Mouse (Mus musculus) B cell, adult 2 months (primary cell): ENCODE measurements around the gene Smim6.

Experiments used
- DNase-seq, 2 experiments: peaks; one replicate each; pipeline ENCODE4 v3.0.0; 2022

Smim6 gene

DNA sequence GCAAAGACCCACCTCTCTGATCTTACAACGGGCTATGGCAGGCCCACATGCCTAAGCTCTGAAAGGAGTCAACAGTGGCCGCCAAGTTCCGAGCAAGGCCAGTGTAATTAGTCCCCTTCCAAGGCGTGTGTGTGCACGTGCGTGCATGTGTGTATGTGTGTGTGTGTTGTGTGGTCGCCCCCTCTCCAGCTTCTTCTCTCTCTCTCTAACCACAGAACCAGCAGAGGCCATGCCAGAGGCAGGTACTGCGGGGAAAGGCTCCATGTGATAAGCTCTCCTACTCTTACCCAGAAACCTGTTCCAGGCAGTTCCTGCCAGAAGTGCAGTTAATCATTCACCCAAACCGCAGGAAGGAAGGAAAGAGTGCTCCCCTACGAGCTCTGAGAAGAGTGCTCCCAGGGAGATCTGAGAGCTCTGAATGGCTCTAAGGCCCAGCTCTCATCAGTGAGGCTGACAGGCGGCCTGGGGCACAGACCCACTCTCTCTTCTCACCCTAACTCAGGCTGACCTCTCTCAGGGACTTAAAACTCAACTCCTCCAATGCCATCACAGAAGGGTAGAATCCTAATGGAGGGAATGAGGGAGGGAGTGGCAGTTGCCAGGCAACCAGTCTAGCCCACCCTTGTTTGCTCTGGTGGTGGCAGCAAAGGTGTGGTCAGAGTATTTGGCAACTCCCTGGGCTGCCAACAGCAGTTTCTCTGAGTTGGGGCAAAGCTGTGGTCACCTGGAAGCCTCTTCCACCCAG, at the start of gene Smim6:
Smim6 (plus strand) TSS at position 386 of the 745 bp plus-strand sequence.
- no peak for DNase-seq

DNA sequence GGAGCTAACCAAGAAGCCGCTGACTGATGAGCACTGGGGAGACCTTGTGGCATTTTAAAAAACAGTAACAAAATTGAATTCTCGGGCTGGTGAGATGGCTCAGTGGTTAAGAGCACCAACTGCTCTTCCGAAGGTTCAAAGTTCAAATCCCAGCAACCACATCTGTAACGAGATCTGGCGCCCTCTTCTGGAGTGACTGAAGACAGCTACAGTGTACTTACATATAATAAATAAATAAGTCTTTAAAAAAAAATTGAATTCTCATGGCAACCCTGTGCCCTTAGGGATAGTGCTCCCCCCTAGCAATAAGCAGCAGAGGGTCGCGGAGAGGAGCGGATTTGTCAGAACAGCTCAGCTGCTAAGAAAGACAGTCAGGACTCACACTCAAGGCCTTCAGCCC, 47.9 kb upstream of the Smim6 start:
- no peak for DNase-seq

DNA sequence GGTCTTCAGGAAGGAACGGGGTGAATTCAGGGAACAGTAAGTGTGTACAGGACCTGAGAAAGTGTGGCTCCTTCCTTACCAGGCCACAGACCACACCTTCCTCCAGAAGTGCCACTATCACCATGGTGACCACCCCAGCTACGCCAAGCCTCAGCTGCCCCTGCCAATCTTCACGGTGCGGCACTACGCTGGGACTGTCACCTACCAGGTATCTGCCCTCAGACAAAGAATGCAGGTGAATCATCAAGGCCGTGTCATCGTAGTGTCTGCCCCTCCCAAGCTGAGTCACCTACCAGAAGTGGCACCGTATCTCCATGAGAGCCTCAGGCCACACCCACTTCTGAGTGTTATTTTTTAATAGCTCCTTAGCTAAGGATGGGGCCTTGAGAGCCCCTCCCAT, 42.4 kb upstream of the Smim6 start:
- DNase-seq: no peak

DNA sequence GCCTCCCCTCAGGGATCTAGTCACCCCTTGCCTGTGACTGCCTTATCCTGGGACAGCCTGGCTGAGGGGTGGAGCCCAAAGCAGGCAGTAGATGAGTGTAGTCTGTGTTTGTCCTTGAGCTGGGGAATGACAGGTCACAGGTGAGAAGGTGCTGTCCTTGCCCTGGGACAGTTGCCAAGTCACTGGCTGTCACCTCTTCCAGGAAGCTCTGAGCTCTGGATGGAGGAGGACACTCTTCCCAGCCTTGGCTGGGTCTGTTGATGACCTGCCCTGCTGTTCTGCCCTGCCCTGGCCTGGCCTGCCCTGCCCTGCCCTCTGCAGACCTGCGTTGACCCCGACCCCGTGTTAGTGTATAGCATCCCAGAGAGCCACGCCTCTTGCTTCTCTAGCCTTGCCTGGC, 39.4 kb upstream of the Smim6 start:
- DNase-seq: no peak

DNA sequence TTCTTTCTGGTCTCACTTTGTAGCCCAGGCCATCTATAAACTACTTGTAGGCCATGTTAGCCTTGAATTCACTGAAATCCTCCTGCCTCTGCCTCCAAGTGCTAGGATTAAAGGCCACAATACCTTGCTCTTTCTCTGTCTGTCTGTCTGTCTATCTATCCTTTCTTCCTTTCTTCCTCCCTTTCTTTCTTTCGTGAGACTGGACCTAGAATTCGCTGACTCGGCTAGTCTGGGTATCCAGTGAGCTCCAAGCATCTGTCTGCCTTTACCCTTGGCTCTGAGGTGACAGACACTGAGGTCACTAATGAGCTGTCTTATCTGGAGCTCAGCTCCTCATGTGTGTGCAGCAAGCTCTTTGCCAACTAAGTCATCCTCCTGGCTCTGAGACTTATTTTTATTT, 35.9 kb upstream of the Smim6 start:
- DNase-seq: no peak

DNA sequence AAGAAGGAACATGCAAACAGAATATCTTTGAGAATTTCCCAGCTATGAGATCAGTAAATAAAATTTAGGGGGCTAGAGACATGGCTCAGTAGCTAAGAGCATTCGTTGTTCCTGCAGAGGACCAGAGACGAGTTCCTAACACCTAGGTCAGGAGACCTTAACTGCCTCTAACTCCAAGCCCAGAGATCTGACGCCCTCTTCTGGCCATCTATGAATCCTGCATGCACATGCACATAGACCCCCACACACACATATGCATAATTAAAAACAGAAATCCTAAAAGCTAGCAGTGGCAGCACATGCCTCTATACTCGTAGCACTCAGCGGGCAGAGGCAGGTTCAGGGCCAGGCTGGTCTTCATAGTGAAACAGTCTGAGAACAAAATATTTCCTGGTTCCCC, 35.4 kb upstream of the Smim6 start:
- DNase-seq: no peak

DNA sequence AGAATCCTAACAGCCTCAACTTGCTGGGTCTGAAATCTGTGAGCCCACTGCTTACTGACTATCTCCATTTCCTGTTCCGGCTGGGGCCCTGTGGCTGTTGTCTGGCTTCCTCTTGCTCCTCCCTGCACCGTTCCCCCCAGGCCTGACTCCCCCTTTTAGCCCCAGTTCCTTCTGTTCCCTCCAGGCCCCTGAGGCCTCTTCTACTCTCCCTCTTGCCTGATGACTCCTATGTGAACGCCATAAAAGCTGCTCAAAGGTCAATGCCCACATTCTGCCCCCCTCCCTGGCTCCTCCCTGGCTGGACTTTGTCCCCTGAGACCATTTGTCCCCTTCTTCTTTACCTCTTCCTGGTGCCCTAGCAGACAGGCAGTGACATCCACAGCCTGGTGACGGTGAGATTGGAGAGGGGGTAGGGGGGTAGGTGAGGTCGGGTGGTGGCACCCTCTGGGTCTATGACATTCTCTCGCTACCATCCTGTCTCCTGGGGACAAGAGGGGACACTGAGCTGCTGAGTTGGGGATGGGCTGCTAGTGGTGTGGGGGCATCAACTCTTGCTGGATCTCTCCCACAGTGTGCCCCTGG, 34.6 kb upstream of the Smim6 start:
- DNase-seq: no peak

DNA sequence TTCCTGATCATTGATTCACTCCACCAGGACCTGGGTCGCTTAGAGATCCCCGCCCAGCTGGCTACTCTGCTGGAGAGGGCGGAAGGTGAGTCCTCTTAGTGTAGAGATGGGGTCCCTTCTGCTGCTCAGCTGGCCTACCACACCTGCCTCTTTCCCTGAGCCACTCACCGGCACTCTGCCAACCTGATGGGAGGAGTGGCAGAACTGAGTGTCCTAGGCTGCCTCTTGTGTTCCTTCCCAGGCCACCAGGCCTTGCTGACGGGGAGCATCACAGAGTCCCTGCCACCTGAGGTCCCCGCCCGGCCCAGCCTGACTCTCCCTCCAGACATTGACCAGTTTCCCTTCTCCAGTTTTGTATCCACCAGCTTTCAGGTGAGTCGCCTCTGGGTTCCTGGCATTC, 33.7 kb upstream of the Smim6 start:
- no peak for DNase-seq

DNA sequence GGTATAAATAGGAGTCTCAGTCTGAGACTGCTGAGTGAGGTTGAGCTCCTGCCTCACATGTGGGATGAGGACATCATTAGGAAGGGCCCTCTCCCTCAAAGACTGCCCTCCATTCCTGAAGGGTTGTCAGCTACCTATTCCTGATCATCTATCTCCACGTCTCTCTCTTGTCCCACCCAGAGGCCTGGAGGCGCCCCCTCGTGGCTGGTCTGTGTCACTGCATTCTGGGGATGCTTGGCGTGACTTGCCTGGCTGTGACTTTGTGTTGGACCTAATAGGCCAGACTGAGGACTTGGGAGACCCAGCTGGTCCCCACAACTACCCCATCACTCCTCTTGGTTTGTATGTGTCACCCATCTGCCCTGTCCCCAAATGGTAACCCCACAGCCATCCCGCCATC, 30.8 kb upstream of the Smim6 start:
- peak; percentile 78 to 79 for DNase-seq

DNA sequence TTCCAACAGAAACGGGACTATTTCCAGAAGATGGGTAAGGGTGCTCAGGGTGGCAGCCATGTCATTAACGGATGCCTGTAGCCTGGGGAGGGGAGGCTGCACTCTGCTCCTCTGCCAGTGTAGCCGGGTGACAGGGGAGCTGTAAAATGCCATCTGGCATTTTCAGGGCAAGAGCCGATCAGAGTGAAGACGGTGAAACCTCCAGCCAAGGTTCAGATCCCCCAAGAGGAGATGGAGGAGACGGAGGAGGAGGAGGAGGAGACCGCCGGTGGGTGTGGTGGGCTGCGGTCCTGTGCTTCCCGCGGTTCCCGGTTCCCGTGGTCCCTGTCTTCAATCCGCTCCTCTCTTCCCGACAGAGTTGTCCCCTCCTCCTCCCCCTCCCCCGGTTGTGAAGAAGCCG, 28.6 kb upstream of the Smim6 start:
- no peak for DNase-seq

DNA sequence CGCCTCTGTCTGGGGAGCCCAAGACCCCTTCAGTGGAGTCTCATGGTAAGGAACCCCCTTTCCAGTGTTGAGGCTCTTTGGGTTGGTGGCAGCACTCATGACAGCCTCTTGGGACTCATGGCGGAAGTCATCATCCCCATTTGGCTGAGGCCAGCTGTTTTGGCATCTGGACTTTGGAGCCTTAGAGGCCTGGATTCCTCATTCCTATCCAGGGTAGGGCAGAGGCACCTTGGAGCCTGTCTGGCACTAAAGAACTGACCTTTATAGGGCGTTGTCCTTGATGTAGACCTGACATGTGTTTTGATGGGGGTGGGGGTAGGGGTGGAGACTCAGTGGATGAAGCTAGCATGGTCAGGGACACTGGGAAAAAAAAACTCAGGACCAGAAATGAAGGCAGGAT, 27.5 kb upstream of the Smim6 start:
- DNase-seq: no peak

DNA sequence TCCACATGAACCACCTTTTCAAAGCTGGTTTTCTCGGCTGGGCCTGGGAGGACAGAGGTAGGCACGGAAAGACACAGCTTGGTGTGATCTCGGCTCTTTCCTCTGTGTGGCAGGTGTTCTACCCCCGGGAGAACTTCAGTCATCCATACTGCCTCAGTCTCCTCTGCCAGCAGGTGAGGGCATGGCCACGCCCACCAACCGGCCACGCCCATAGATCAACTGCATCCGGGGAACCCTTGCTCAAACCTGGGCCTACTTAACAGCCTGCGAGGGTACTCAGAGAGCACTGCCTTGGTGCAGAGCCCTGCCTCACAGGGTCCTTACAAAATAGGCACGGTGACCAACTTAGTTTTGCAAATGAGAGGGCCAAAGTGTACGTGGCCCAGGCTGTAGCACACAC, 26.5 kb upstream of the Smim6 start:
- no peak for DNase-seq

DNA sequence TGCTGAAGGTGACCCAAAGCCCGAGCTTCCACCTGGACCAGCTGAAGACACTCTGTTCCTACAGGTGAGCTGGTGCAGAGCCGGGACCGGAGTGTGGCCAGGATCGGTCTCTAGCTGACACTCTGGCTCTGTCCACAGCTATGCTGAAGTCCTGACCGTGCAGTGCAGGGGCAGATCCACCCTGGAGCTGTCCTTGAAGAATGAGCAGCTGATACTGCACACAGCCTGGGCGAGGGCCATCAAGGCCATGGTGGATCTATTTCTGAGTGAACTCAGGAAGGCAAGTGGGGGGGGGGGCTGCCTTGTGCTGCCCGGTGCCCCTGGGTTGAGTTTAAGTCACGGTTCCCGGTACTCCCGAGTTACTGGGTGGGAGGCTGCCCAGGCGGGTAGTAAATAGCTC, 25.4 kb upstream of the Smim6 start:
- DNase-seq: no peak

DNA sequence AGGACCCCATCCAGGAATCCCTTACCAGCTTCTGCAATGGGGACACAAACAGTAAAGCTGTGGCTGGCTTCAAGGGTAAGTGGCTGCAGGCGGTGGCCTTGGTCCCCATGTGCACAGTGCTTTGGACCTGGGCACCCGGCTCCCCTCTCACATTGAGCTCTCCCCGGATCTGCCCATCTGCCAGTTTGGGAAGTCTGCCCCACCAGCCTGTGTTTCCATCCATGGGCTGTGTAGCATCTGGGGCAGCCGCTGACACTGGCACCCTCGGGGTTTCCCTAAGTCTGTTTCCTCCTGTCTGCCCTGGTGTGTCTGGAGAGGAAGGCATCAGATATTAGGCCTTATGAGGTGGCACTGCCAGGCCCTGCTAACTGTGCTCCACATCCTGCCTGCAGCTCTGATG, 23.8 kb upstream of the Smim6 start:
- no peak for DNase-seq

DNA sequence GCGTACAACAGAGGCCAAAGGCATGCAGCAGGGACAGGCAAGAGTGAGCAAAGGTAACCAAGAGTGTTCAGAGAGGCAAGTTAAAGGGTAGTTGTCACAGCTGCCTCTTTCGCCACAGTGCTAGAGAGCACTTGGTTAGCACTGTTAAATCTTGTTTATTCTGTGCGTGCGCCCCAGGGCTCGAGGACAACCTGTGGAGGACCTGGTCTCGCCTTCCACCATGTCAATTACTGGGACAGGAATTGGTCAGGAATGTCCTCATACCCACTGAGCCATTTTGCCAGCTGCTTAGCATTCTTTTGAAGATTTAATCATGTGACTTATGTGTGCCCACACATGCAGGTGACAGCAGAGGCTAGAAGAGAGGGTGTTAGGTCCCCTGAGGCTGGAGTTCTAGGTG, 22.7 kb upstream of the Smim6 start:
- DNase-seq: no peak

DNA sequence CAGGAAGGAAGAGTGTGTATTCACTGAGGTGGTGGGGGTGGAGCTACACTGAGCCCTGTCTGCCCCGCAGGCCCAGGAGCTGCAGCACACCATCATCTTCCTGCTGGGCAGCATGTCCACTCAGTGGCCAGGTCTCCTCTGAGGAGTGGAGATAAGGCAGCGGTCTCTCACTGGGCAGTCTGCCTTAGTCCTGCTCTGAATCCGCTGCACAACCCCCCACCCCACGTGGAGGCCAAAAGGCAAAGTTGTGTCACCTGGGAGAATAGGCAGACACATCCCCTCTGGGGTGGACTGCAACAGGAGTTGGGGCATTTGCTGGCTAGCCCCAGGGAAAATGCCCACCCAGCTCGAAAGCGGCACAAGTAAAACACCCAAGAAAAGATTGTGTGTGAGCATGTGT, 19.6 kb upstream of the Smim6 start:
- no peak for DNase-seq

DNA sequence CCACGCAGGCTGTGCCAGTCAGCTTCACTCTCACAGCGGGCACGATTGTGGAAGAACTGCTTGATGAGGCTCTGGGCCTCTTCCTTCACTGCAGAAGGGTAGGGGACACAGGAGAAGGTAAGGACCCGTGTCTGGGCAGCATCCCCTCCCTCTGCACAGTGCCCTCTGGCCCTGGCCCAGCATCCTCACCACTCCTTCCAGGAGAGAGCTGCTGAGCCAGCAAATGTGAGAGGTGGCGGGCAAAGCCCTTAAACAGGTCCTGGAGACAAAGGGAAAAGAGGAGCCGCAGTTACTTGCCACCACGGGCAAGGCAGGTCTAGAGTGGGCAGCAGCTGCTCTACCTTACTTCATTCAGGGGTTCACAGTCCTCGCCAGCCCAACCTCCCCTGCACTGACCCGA, 18.7 kb upstream of the Smim6 start:
- DNase-seq: no peak

DNA sequence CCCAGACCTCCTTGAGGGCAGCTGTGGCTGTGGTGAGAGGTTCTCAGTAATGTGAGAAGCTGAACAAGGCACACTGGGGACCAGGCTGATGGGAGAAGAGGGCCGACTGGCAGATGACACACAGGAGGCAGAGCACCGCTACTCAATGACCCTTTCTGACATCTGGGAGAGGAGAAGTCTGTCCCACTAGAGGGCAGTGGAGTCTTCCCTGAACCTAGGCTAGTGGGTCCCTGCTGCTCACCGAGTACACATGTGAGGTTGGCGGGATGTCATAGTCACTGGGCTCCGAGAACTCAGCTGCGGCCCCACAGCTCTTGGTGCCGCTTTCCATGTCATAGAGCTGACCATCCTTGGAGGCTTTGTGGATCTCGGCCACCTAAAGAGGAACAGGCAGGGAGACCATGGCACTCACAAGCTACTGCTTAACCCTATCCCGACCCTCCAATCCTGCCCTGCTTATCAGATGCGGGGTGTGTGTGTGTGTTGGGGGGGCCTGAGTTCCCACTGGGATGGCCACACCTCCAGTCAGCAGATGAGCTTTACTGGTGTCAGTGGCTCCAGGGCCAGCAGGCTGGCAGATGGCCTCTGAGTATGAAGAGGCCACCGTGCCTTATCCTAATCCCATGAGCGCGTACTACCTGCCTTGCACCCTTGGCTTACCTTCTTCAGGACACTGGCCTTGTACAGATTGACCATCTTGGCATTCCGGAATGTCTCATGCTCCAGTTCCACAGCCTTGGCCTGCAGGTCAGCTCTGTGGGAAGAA, 16.9 kb upstream of the Smim6 start:
- DNase-seq: no peak

DNA sequence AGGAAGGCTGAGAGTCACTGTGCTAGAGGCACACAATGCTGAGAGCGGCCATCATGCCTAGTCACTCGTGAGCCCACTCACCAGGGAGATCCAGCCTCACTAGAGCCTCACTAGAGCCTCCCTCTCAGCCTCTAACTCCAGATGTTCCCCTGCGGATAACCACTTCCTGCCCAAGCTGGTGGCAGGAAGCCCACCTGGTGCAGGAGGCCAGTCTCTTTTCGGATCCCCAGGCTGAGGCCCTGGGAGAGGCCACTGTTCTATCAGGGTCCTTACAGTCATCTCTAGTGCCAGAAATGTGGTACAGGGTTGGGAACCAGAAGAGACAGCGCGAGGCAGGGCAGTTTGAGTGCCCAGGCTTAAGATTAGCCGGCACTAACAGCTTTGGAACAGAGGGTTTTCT, 13.4 kb upstream of the Smim6 start:
- peak; percentile 25 to 33 for DNase-seq

DNA sequence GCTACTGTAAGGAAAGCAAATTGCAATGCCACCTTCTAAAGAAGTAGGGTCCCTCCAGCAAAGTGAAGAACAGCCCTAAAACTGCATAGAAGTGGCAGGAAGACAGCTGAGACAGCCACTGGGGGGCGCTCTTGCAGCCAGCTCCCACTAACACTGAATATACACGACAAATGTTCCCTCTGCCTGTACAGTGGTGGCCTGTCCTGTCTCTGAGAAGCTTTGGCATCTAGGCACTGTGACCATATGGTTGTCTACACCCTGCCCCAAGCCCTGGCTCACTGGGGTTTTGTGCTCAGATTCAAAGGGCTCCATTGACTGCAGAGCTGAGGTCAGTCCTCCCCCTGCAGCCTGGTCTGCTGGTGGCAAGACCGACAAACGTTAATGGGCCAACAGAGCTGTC, 12.9 kb upstream of the Smim6 start:
- DNase-seq: peak; percentile 78 to 81

DNA sequence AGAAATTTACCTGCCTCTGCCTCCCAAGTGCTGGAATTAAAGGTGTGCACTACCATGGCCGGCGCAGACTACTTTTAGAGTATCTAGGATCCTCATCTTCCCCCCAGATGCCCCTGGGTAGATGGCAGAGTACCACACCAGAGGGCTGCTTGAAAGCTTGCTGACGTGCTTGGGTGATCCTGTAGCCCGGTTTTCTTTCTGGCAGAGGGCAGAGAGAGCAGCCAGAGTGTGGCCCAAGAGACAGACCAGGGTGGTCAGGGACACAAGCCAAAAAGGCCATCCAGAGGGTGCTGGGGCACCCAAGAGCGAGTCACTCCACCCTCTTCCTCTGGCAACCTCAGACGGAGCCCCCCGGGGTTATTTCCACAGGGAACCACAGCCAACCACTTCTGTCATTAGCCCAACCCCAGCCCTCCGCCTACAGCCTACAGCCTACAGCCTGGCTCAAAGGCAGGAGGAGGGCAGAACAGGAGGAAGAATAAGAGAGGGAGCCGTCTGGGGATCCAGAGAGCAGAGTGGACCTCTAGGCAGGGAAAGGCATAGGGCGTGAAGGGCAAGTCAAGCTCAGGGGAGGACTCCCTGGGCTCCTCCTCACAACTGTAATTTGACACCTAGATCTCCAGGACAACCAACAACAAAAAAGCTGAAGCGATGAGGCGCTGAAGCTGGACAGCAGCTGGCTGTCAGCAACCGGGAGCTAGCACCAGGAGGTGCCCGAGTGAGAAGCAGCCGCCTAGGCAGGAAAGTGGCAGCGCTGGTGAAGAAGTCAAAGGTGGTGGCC, 12.1 kb upstream of the Smim6 start, which contains the start of gene Smim5:
Smim5 (plus strand) TSS at position 481 of the 781 bp plus-strand sequence.
- DNase-seq: no peak

DNA sequence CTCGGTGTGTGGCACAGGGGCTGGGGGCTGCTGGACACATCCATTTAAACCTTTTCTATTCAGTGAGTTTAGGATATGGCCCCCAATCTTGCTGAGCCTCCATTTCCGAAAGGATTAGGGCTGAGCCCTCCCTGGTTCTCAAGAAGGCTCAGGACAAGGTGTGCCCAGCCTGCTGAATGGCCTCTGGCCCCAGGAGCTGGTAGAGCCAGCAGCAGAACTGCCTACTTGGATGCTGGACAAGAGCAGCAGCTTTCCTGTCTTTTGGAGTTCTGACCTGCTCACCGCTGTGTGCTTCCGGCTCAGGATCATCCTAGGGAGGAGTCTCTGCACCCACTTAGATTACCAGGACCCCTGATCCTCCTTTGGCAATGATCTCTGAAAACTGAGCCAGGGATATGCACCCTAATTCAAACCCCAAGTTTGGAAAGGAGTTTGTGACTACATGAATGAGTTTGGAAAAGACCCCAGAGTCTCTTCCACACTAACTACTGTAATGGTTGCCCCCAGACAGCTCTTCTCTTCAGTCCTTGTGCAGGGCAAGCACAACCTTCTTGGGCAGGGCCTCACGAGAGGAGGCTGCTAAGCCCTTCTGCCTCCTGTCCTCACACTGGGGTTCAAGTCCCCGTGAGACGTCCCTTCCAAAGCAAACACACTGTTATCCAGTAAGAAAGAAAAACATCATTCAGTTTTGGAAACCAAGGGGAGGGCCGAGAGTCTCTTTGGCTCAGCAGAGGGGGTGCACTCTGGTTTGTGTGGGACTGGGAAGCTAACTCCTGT, 11.1 kb upstream of the Smim6 start:
- DNase-seq: no peak
